Mouse (Mus musculus) kidney, adult 2 months (tissue): ENCODE data around the gene Tomm6. TPM values are rescaled to one million over a fixed set of nuclear protein-coding genes. Genes with fewer than 3 reads are reported as not detected.

Experiments
- DNase-seq: peaks from one replicate; pipeline ENCODE4 v3.0.0; 2021
- H3K27ac ChIP-seq: fragments of 200-500 bp; 2 replicates; pipeline ENCODE4 v1.5.1; 2012; ENCODE audit warnings: low read depth, low read length, control low read depth, inconsistent platforms; ENCODE audit not compliant: insufficient read depth
- H3K27me3 ChIP-seq: fragments of 200-500 bp; replicated peaks from 2 replicates; pipeline ENCODE4 v1.6.1; 2012; ENCODE audit warnings: mild to moderate bottlenecking, moderate library complexity, low read length, inconsistent platforms; ENCODE audit not compliant: control insufficient read depth, insufficient read depth
- H3K36me3 ChIP-seq: fragments of 200-500 bp; 2 replicates; pipeline ENCODE4 v1.6.1; 2012; ENCODE audit warnings: mild to moderate bottlenecking, moderate library complexity, low read length, inconsistent platforms; ENCODE audit not compliant: control insufficient read depth, insufficient read depth
- H3K4me1 ChIP-seq: fragments of 200-500 bp; 2 replicates; pipeline ENCODE4 v1.6.1; 2011; ENCODE audit warnings: low read length; ENCODE audit not compliant: control insufficient read depth, insufficient read depth
- H3K4me3 ChIP-seq: fragments of 200-500 bp; 2 replicates; pipeline ENCODE4 v1.5.1; 2011; ENCODE audit warnings: mild to moderate bottlenecking, low read depth, low read length, control low read depth; ENCODE audit not compliant: insufficient read depth
- CTCF ChIP-seq: fragments of 200-500 bp; conservative IDR thresholded peaks from 2 replicates; pipeline ENCODE4 v1.5.1; 2011; ENCODE audit warnings: low read depth, mild to moderate bottlenecking, control low read depth, low read length, moderate library complexity, mixed read lengths; ENCODE audit not compliant: insufficient read depth, insufficient read length
- POLR2A ChIP-seq: fragments of 200-500 bp; IDR thresholded peaks from one replicate; pipeline ENCODE4 v1.6.1; 2011; ENCODE audit warnings: low read depth, low read length, control low read depth
- WGBS: fragments of 180-500 bp; shearing (Covaris S2); methylation state at CpG from one replicate; pipeline ENCODE4 v1.1.7; 2018; 5-methylcytosine and 5-hydroxymethylcytosine counted together
- polyA plus RNA-seq: library from polyadenylated mRNA; depleted of rRNA; stranded (reverse); fragments of >200 nt; gene quantifications from 2 replicates; pipeline ENCODE4 v1.2.3, GENCODE M21; 2012

Gene Tomm6
- polyA plus RNA-seq, 1 experiment: 153 TPM

DNA sequence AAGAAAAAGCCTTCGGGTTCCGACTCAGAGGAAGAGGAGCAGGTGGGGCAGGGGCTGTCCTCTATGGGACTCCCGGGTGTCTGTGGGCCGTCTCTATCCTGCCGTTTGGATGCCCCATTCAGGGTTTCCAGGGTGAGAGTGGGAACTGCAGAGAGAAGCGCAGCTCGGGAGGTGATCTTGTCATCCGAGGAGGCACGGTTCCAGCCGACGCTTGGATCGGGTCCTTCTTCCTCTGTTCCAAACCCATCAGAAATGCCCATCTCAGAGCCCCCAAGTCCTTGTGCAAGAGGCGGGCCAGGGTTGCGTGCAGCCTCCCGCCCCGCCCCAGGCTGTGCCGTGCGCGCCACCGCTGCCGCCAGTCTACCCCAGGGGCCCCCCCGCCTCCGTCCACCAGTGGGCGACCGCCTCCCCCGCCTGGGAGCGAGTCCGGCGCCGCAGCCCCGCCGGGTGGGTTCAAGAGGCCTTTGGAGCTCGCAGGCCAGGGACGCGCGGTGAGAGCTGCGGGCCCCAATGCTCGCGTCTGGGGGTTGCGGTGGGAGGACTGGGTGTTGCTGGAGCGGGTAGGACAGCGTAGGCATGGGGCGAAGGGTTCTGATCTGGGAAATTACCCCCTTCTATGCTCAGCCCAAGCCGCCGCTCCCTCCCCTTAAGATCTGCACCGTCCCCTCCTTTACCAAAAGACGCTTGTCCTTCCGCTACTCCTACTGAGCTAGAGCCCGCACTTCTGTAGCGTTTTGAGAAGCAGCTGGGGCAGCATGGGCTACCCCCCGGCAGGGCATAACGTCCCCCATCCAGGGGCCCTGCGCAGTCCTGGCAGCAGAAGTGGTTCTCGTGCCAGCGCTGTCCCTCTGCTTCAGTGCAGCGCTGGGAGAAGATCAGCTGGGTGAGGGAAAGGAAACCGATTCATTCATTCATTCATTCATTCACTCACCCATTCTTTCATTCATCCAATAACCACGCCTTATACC lies 706 bp upstream of the Tomm6 start, which contains the start of gene Frs3:
TSS of gene Frs3 (plus strand) at position 423 of the 968 bp plus-strand sequence.
- Histone ChIP-seq H3K4me3 (peak within 1 kb of the TSS; percentile 77), H3K27ac (peak within 1 kb of the TSS; percentile 37; the same call in 1 of the 2 replicates), H3K4me1 (peaks cover 10% of the 10 kb centered on the region; the same call in 1 of the 2 replicates), H3K36me3 (no peaks in the 10 kb centered on the region), H3K27me3 (no peaks in the 10 kb centered on the region)
- peak; percentile 52 for DNase-seq
- WGBS: 5% methylated on average over 58 of the region's 58 CpGs
- TF ChIP-seq POLR2A (no peak), CTCF (no peak)

DNA sequence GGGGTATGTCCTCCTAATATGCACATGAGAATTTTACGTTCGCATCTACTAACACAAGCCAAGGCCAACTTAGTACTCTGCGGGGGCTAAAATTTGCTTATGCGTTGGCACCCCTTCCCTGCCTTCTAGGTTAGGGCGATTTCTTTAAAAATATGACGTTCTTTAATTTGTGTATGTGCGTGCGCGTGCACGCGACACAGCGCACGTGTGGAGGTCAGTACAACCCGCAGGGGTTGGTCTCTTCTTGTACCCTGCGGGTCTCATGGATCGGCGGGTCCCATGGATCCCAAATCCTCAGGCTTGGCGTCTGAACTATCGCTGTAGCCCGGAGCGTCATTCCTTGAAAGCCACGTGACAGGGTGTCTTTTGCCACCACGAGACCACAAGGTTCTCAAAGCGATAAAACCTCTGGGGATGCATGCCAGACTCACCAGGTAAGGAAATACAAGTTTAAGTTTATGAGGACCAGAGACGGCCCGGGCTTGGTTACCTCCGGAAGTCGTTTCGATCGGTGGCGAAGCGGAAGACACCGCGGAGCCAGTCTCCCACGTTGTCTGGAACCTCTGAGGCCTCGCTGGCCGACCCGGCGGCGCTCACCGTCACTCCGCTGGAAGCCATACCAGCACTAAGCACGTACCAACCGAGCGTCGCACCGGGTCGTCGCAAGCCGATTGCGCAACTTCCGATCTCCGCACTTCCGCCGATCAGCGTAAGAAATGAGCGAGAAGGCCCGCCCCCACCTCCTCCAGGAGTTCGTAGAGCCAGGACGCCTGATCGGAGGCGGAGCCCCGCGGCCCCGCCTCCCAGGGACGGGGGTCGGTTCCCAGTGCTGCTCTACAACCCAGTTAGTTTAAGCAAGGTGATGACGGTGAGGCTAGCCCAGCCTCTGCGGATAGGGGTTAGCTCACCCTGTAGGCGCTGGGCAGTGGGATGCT lies 510 bp downstream of the Tomm6 start:
- no peak for TF ChIP-seq CTCF
- TF ChIP-seq POLR2A: peak; percentile 62
- peak overlapping the region; percentile 77 for H3K4me3 ChIP-seq
- peak overlapping the region; percentile 37; the same call in 1 of the 2 replicates for H3K27ac ChIP-seq
- peaks cover 7% of the 10 kb centered on the region; the same call in 1 of the 2 replicates for H3K4me1 ChIP-seq
- WGBS: under 1% methylated on average over 70 of the region's 70 CpGs
- no peaks in the 10 kb centered on the region for H3K36me3 ChIP-seq
- H3K27me3 ChIP-seq: no peaks in the 10 kb centered on the region
- peak; percentile 98 for DNase-seq

DNA sequence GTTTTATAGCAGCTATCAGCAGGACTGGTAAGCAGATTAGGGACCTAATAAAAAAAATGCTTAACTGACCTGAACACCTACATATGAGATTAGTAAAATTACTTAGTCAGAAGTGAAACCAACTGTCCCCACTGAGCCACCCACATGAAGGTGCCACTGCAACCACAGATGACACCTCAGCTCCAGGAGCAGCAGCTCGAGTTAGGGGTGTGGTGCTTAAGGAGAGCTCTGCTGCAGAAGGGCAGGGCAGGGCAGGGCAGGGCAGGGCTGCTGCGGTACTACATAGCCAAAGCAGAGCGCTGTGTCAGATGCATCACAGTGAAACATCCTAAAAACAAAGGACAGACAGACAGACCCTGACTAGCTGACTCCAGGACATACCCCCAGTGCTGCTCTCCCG lies 5.3 kb downstream of the Tomm6 start:
- no peak overlapping the region for H3K4me3 ChIP-seq
- no peaks in the 10 kb centered on the region for H3K36me3 ChIP-seq
- no peak for DNase-seq

DNA sequence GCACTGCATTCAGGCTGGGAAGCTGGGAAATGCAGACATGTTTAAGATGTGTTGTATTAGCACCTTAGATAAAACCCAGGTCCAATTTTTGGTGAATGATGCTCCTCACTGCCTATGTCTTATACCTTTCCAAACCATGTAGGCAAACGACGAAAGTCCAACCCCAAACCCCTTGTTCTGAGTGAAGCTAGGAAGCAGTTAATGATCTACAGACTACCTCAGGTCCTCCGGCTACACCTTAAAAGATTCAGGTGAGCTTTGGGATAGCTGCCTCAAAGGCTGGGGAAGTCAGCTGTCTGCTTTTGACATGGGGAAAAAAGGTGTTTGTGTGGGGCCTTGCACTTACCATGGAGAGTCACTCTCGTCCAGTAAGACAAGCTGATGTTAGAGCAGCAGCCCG lies 9.5 kb downstream of the Tomm6 start:
- no peak for DNase-seq
- no peak overlapping the region for H3K4me3 ChIP-seq
- H3K27ac ChIP-seq: no peak overlapping the region
- H3K27me3 ChIP-seq: no peaks in the 10 kb centered on the region
- WGBS: 49% methylated on average over 5 of the region's 5 CpGs
- H3K4me1 ChIP-seq: no peaks in the 10 kb centered on the region
- TF ChIP-seq CTCF (no peak), POLR2A (no peak)
- H3K36me3 ChIP-seq: no peaks in the 10 kb centered on the region

More for the DNA sequence above, 5.3 kb downstream of the Tomm6 start:
- TF ChIP-seq CTCF (no peak), POLR2A (no peak)
- 80% methylated on average over 4 of the region's 4 CpGs for WGBS
- Histone ChIP-seq H3K27ac (no peak overlapping the region), H3K4me1 (peaks cover 4% of the 10 kb centered on the region; the same call in 1 of the 2 replicates), H3K27me3 (no peaks in the 10 kb centered on the region)

DNA sequence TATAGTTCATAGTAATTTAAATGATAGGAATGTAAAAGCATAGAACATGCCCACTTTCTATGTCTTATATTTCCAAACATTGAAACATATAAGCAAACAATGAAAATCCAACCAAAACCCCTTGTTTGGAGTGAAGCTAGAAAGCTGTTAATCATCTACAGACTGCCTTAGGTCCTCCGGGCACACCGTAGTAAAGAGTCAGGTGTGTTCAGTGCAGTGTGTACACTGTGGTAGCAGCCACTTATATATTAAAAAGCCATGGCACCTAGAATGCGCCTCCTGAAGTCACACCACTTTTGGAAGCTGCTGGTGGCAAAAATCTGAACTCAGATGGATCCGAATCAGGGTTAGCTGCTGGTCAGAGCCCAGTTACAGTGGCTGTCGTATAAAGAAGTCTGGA lies 9.9 kb downstream of the Tomm6 start:
- no peak overlapping the region for H3K27ac ChIP-seq
- H3K4me3 ChIP-seq: no peak overlapping the region
- 45% methylated on average over 5 of the region's 5 CpGs for whole genome bisulfite sequencing
- H3K36me3 ChIP-seq: no peaks in the 10 kb centered on the region
- no peaks in the 10 kb centered on the region for H3K4me1 ChIP-seq
- no peak for TF ChIP-seq POLR2A
- TF ChIP-seq CTCF: no peak
- no peak for DNase-seq
- H3K27me3 ChIP-seq: no peaks in the 10 kb centered on the region

DNA sequence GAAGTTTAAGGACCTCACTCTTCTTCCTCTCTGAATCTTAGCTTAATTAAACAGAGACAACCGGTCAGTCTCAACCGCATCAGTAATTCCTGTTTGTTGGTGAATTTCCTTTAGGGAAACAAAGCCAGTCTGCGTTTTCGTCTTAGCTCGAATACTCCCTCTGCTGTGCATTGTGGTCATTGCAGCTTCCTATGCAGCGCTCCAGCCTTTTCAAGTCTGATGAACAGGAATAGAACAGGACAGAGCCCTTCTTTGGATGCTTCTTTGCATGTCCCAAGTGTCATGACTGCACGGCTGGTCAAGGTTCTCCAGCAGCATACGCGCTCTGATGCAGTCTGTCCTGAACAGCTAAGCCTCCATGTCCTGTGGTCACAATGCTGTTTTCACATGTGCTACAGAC lies 11.6 kb downstream of the Tomm6 start:
- 17% methylated on average over 9 of the region's 9 CpGs for WGBS
- H3K4me3 ChIP-seq: no peak overlapping the region
- no peaks in the 10 kb centered on the region for H3K27me3 ChIP-seq
- DNase-seq: peak; percentile 76
- H3K36me3 ChIP-seq: no peaks in the 10 kb centered on the region
- H3K27ac ChIP-seq: no peak overlapping the region
- peaks cover 3% of the 10 kb centered on the region; the same call in 1 of the 2 replicates for H3K4me1 ChIP-seq
- TF ChIP-seq CTCF (peak; percentile 88), POLR2A (no peak)
